Mouse (Mus musculus): ENCODE measurements around the gene Nfe2l1.
A peak's percentile ranks its signal among the peaks of the same experiment; 100 is the strongest.
"Not testable (repeated sequence)": the region's sequence is repeated elsewhere in the genome, so short reads cannot be mapped to it uniquely, and the experiment has no call there.

Gene Nfe2l1

DNA sequence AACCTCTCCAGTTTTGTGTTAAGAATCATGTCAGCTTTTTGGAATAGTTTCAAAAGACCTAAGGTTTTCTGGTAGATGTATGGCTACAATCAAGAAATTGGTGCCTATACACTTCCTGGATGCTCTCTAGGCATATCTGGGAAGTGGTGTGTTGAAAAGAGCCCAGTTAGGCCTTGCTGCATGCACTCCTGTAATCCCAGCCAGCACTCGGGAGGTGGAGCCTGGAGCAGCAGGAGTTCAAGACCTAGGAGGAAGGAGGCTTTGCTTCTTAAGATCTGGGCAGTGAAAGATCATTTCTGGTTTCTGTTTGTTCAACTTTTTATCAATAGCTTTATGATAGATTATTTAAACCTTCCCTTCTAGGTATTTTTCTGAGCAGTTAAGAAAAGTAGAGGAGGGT, 39.1 kb downstream of the Nfe2l1 start:
- no peak for DNase-seq (ENCODE audit: low read depth, low spot score)
- Histone ChIP-seq H3K36me3 (ENCODE audit: control insufficient read depth, insufficient read depth, low read length, poor library complexity, severe bottlenecking) (no peaks in the 10 kb centered on the region), H3K27me3 (ENCODE audit: control insufficient read depth, insufficient read depth, low read length, poor library complexity, severe bottlenecking) (no peaks in the 10 kb centered on the region)

DNA sequence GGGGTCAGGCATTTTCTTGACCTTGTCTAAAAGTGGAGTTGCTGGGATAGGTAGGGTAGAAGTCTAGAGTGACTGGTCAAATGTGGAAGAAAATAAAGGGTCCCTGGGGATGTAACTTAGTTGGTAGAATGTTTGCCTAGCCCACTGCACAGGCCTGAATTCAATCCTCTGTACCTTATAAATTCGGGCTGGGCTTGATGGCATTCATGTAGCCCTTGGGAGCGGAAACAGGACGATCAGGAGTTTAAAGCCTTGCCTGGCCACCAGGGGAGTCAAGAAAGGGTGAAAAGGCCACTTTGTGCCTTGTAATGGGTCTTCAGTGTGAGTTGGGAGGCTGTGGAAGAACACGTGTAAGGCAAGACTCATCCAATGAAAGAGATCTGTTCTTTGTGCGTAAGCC, 39.8 kb downstream of the Nfe2l1 start:
- no peak for DNase-seq (ENCODE audit: low read depth, low spot score)
- no peaks in the 10 kb centered on the region for H3K27me3 ChIP-seq (ENCODE audit: control insufficient read depth, insufficient read depth, low read length, poor library complexity, severe bottlenecking)

DNA sequence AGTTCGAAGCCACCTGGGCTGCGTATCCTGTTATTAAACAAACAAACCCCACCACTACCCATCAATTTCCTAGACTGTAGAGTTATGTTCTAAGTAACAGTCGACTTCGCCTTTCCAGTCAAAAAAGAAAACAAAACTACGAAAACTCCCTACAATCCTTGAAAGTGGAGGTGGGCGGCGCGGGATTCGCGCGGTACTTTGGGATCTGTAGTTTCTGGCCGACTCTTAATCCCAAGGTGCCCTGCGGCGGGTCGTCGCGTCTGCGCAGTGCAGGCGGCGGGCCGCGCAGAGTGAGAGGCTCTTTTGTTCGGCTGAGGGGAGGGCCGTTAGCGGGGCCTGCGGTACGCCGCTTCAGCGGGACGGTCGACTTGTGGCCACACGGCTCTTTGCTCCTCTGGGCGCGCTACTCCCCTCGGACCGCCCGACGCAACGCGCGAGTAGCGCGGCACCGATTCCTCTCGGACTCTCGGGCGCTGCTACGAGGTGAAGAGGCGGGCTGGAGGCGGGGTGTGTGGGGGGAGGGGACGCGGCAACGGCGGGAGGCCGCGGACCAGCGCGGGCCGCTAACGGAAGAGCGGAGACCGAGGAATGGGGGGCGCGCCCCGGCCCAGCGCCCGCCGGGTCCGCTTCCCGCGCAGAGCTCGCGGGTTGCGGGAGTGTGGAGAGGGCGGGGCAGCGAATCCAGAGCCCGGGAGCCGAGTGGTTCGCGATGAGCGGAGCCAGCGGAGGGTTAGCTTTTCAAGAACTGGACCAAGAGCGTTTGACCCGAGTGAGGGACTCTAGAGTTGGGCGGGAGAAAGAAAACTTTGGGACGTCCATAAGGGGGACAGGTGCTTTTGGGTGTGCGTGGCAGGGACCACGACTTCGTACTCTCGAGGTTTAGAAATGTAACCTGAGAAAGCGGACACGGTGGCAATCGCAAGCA, 40.6 kb downstream of the Nfe2l1 start, which contains the start of gene Cbx1:
TSS of gene Cbx1 (plus strand) at position 257 of the 925 bp plus-strand sequence.
- H3K36me3 ChIP-seq (ENCODE audit: control insufficient read depth, insufficient read depth, low read length, poor library complexity, severe bottlenecking): no peaks in the 10 kb centered on the region
- peak; percentile 92 for DNase-seq (ENCODE audit: low read depth, low spot score)
- no peaks in the 10 kb centered on the region for H3K27me3 ChIP-seq (ENCODE audit: control insufficient read depth, insufficient read depth, low read length, poor library complexity, severe bottlenecking)

More for the DNA sequence above, 39.8 kb downstream of the Nfe2l1 start:
- H3K36me3 ChIP-seq (ENCODE audit: control insufficient read depth, insufficient read depth, low read length, poor library complexity, severe bottlenecking): no peaks in the 10 kb centered on the region

DNA sequence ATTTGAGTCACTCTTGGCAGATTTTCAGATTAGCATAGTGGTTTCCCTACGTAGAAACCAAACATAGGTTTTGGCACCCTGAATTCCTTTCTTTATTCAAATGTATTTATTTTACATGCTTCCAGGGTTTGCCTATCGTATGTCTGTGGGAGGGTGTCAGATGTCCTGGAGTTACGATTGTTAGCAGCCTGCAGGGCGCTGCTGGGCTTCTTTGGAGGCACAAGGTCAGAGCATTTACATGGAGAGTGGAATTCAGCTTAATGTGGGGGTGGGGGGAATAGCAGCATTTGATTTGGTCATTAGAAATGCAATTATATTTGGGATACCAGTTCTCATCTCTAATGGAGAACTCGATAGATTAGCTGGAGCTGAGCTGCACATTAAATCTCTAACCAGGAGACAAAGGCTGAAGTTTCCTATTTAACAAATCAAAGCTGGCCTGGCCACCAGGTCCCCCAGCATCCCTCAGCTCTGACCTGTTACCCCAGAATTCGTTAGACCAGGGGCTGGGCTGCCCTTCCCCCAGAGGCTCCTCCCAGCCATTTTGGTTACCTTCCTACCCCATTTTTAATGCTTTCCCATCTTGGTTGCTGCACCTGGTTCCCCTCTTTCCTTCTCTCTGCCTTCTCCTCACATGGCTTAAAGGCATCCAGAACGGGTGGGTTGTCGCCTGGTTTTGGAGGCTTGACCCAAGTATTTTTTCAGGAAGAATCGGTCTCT, 42.9 kb downstream of the Nfe2l1 start:
- no peak for DNase-seq (ENCODE audit: low read depth, low spot score)
- H3K36me3 ChIP-seq (ENCODE audit: control insufficient read depth, insufficient read depth, low read length, poor library complexity, severe bottlenecking): no peaks in the 10 kb centered on the region
- H3K27me3 ChIP-seq (ENCODE audit: control insufficient read depth, insufficient read depth, low read length, poor library complexity, severe bottlenecking): no peaks in the 10 kb centered on the region

DNA sequence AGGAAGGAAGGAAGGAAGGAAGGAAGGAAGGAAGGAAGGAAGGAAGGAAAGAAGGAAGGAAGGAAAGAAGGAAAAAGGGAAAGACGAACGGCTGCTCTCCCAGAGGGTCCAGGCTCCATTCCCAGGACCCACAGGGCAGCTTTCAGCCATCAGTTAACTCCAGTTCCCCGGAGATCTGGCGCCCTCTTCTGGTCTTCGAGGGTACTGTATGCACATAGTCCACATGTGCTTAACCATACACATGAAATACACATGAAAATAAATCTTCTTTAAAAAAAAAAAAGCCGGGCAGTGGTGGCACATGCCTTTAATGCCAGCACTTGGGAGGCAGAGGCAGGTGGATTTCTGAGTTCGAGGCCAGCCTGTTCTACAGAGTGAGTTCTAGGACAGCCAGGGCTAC, 44.9 kb downstream of the Nfe2l1 start:
- not testable (repeated sequence) for H3K27me3 ChIP-seq (ENCODE audit: control insufficient read depth, insufficient read depth, low read length, poor library complexity, severe bottlenecking); H3K36me3 ChIP-seq (ENCODE audit: control insufficient read depth, insufficient read depth, low read length, poor library complexity, severe bottlenecking)
- peak; percentile 83 for DNase-seq (ENCODE audit: low read depth, low spot score)

DNA sequence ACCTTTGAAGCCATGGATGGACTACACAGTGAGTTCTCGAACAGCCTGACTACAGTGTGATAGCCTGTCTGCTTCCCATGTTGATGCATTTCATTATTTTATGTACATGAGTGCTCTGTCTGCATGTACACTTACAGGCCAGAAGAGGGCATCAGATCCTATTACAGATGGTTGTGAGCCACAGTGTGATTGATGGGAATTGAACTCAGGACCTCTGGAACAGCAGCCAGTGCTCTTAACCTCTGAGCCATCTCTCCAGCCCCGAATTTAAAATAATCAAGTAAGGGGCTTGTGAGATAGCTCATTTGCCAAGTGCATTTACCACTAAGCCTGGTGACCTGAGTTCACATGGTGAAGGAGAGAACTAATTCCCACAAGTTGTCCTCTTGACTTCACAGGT, 48.3 kb downstream of the Nfe2l1 start:
- DNase-seq (ENCODE audit: low read depth, low spot score): peak; percentile 40
- Histone ChIP-seq H3K27me3 (ENCODE audit: control insufficient read depth, insufficient read depth, low read length, poor library complexity, severe bottlenecking) (no peaks in the 10 kb centered on the region), H3K36me3 (ENCODE audit: control insufficient read depth, insufficient read depth, low read length, poor library complexity, severe bottlenecking) (no peaks in the 10 kb centered on the region)

DNA sequence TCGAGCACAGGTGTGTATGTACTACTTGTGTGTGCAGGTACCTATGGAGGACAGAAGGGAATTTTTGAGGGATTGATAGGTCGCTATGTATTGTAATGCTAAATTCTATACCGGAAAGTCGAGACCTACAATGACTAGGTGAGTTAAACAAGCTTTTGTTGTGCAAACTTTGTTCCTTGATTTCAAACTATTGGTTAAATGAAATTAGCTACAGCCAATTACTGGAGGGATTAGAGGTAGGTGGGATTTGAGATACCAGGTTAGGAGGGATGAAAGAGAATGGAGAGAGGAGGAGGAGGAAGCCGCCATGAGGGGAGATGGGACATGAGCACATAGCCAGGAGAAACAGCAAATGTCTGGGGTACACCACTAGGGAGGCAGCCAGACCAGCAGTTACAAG, 49.5 kb downstream of the Nfe2l1 start:
- Histone ChIP-seq H3K36me3 (ENCODE audit: control insufficient read depth, insufficient read depth, low read length, poor library complexity, severe bottlenecking) (no peaks in the 10 kb centered on the region), H3K27me3 (ENCODE audit: control insufficient read depth, insufficient read depth, low read length, poor library complexity, severe bottlenecking) (no peaks in the 10 kb centered on the region)
- no peak for DNase-seq (ENCODE audit: low read depth, low spot score)

DNA sequence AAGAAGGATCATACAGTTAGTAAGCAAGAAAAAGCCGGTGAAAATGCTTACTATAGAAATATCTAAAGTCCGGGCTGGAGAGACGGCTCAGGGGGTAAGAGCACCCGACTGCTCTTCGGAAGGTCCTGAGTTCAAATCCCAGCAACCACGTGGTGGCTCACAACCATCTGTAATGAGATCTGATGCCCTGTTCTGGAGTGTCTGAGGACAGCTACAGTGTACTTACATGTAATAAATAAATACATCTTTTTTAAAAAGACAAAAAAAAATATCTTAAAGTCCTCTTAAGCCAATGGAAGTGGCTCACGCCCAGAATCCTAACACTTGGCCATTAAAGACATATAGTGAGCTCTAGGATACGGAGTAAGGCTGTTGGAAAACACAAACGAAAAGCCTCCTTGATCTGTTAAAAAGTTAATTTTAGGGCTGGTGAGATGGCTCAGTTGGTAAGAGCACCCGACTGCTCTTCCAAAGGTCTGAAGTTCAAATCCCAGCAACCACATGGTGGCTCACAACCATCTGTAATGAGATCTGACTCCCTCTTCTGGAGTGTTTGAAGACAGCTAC, 51.6 kb downstream of the Nfe2l1 start:
- H3K36me3 ChIP-seq (ENCODE audit: control insufficient read depth, insufficient read depth, low read length, poor library complexity, severe bottlenecking); H3K27me3 ChIP-seq (ENCODE audit: control insufficient read depth, insufficient read depth, low read length, poor library complexity, severe bottlenecking); DNase-seq (ENCODE audit: low read depth, low spot score): not testable (repeated sequence)

DNA sequence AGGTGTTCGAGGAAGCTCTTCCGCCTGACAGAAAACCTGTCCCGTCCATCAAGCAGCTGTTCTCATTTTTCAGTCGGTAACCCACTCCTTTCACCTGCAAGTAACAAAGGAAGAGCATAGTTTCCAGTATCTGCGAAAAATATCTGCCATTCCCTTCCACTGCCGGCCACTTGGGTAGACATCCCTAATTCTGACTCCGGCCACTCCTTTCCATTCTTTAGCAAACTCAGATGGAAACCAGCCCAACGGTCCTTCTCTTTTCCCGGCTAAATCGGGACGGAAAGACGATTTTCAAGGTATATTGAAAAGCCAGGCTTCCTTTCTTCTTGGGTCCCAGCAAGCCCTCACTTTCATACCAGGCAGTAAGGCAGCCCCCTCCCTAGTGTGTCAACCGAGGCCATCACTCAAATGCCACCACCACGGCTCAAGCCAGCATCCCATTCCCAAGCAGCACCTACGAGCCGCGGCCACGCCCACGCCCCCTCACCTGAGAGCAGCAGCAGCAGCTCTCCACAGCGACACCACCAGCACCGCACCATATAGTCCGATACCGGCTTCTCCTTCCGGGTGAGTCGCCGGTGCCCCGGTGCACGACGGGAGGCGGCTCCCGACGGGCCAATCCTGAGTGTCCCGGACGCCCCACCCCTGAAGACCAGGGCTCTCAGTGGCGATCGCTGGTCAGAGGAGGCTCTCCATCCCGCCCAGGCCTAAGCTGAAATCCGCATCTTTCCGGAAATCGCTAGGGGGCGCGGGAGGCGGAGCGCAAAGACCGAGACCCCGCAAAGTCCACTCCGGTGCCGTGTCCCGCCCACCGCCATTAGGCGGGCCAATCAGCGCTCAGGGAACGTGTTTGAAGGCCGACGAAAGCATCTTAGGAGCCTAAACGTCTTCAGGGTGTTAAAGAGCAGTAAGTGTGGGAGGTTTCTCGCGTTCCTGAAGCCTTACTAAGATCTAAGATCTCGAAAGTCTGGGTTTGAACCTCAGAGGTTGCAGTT, 52.5 kb downstream of the Nfe2l1 start, which contains the start of gene Snx11:
TSS of gene Snx11 (minus strand) at position 592 of the 995 bp plus-strand sequence.
- peak; percentile 99 for DNase-seq (ENCODE audit: low read depth, low spot score)

DNA sequence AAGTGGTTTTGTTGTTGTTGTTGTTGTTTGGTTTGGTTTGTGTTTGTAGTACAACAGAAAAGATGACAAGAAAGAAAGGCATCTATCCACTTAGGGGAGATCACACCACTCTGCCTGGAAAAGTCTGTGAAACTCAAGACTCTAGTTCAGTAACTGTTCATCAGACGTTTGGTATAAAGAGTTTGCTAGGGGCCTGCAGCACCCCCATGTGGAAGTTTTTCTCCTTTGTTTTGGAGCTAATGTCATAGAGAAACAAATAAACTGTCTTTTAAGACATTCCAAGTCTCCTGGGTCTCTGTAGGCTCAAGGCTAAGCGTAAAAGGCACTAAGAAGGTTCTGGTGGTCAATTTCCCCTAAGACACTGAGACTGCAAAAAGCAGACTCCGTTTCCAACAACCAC, 53.7 kb downstream of the Nfe2l1 start:
- H3K27me3 ChIP-seq (ENCODE audit: control insufficient read depth, insufficient read depth, low read length, poor library complexity, severe bottlenecking): no peaks in the 10 kb centered on the region
- DNase-seq (ENCODE audit: low read depth, low spot score): peak; percentile 41
- H3K36me3 ChIP-seq (ENCODE audit: control insufficient read depth, insufficient read depth, low read length, poor library complexity, severe bottlenecking): peaks cover 3% of the 10 kb centered on the region; the same call in 1 of the 2 replicates

More for the DNA sequence above, 52.5 kb downstream of the Nfe2l1 start, which contains the start of gene Snx11:
- Histone ChIP-seq H3K27me3 (ENCODE audit: control insufficient read depth, insufficient read depth, low read length, poor library complexity, severe bottlenecking) (no peaks in the 10 kb centered on the region), H3K36me3 (ENCODE audit: control insufficient read depth, insufficient read depth, low read length, poor library complexity, severe bottlenecking) (peaks cover 2% of the 10 kb centered on the region; the same call in 1 of the 2 replicates)

DNA sequence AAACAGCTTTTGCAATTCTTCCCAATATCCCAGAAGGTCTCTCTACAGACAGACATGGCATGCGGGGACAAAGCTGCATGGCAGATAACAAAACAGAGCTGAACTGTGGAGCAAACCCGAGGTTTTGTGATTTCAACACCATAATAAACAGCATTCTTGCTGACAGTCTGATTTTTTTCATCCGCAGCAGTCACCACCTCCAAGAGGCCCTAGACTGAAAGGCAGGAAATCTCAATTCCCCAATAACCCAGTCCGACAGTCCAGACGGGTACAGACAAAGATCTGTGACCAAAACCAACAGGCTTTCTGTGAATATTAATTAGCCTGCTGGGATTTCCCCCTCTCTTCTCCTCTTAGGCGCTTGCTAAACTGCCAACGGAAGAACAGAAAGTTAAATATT, 54.1 kb downstream of the Nfe2l1 start:
- Histone ChIP-seq H3K36me3 (ENCODE audit: control insufficient read depth, insufficient read depth, low read length, poor library complexity, severe bottlenecking) (peaks cover 5% of the 10 kb centered on the region; the same call in 1 of the 2 replicates), H3K27me3 (ENCODE audit: control insufficient read depth, insufficient read depth, low read length, poor library complexity, severe bottlenecking) (no peaks in the 10 kb centered on the region)
- DNase-seq (ENCODE audit: low read depth, low spot score): peak; percentile 18

DNA sequence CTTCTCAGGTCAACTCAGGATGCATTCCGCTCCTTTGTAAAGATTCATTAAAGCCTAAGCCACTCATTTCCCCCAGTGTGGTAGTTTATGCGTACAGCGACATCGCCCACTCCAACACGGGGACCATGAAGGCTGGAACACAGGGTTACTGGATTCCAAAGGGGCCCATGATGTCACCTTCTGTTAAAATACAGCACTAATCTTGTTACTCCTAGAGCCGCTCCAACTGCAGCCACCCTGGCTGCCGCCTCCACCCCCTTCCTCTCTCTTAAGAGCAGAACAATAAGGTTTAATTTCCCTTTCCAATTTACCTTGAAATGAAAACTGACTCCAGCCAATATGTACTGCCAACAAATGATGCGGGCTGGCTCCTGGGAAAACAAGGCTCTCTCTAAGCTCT, 54.7 kb downstream of the Nfe2l1 start:
- no peak for DNase-seq (ENCODE audit: low read depth, low spot score)

DNA sequence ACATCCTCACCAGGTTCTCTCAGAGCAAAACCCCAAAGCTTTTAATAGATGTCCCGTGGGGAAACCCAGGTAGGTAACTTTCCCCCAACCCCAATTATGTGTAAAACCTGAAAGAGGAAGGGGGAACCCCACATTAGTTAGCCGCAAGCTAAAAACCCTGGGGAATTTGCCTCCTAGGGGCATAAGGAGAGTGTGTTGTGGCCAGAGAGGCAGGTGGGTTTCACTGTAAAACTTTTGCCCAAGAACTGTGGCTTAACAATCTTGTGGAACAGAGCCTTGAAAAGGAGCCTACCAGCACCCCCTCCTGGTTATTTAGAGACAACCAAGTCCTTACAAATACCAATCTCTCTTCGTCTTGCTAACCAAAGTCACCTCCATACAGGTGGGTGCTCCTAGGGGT, 55.2 kb downstream of the Nfe2l1 start:
- H3K27me3 ChIP-seq (ENCODE audit: control insufficient read depth, insufficient read depth, low read length, poor library complexity, severe bottlenecking): no peaks in the 10 kb centered on the region
- DNase-seq (ENCODE audit: low read depth, low spot score): peak; percentile 74

More for the DNA sequence above, 54.7 kb downstream of the Nfe2l1 start:
- Histone ChIP-seq H3K27me3 (ENCODE audit: control insufficient read depth, insufficient read depth, low read length, poor library complexity, severe bottlenecking) (no peaks in the 10 kb centered on the region), H3K36me3 (ENCODE audit: control insufficient read depth, insufficient read depth, low read length, poor library complexity, severe bottlenecking) (peaks cover 10% of the 10 kb centered on the region)

DNA sequence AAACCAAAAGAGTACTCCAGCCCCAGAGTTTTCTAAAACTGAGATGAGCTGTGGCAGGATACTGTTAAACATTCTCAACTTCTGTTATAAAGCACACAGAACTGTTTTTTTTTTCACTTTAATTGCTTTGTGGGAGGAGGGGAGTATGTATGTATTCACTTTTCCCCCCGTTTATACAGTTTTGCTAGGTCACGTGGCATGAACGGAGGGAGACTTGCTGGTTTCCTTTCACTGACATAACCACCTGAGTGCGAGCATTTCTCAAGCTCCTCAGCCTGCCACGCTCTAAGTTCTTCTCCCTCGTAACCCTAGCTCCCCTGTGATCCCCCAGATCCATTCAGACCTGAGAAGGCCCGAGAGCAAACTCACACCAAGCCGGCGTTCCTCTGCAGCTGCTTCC, 57.4 kb downstream of the Nfe2l1 start:
- DNase-seq (ENCODE audit: low read depth, low spot score): no peak
- H3K27me3 ChIP-seq (ENCODE audit: control insufficient read depth, insufficient read depth, low read length, poor library complexity, severe bottlenecking): no peaks in the 10 kb centered on the region
- H3K36me3 ChIP-seq (ENCODE audit: control insufficient read depth, insufficient read depth, low read length, poor library complexity, severe bottlenecking): peaks cover 19% of the 10 kb centered on the region

More for the DNA sequence above, 55.2 kb downstream of the Nfe2l1 start:
- peaks cover 11% of the 10 kb centered on the region for H3K36me3 ChIP-seq (ENCODE audit: control insufficient read depth, insufficient read depth, low read length, poor library complexity, severe bottlenecking)
